Mouse (Mus musculus): ENCODE measurements around the gene Sash3. TPM values are rescaled to one million over a fixed set of nuclear protein-coding genes. Genes with fewer than 3 reads are reported as not detected.

Gene Sash3
- polyA plus RNA-seq, 2 experiments, result 3.8 to 6.9 TPM

DNA sequence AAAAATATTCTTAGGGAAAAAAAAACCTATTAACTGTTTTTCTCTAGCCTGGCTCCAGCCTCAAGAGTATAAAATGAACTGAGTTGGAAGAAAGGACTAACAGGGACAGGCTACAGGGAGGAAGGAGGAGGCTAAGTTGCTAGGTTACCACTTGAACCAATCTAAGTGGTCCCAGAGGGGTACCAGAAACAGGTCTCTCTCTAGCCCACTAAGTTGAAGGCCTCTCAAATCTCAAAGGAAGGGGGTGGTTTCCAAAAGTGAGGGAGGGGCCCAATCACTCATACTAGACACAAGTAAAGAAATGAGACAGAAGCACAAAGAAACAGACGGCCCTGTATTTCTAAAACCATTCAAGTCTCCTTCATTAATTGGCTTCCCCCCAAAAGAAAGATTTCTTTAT is 23.7 kb downstream of the Sash3 start:
- H3K27me3 ChIP-seq (ENCODE audit: control insufficient read depth, insufficient read depth, low read length), result no peaks in the 10 kb centered on the region
- H3K4me2 ChIP-seq (ENCODE audit: low read depth), result no peak overlapping the region
- no peak overlapping the region for H3K27ac ChIP-seq
- no peak overlapping the region for H3K9ac ChIP-seq (replicated peaks)
- no peaks in the 10 kb centered on the region for H3K9me3 ChIP-seq (ENCODE audit: control insufficient read depth, low read length)
- no peaks in the 10 kb centered on the region for H3K4me1 ChIP-seq (replicated peaks; ENCODE audit: control insufficient read depth in 2 of 2, insufficient read depth in 2 of 2, low read length in 1 of 2)
- no peaks in the 10 kb centered on the region for H3K36me3 ChIP-seq (replicated peaks; ENCODE audit: control insufficient read depth, insufficient read depth, low read depth)
- no peak for TF ChIP-seq CTCF (IDR thresholded peaks at IDR 0.05; ENCODE audit: low read depth)
- TF ChIP-seq EP300 (IDR thresholded peaks at IDR 0.05; ENCODE audit: low read depth), result no peak
- DNase-seq (ENCODE audit: low read depth in 3 of 3, low spot score in 3 of 3) (no peak), ATAC-seq (ENCODE audit: insufficient read depth) (no peak)
- H3K4me3 ChIP-seq (ENCODE audit: insufficient read depth in 1 of 2, low read depth in 2 of 2, low read length in 2 of 2), result no peak overlapping the region
- WGBS (ENCODE audit: insufficient replicate concordance), result 70% methylated on average over 1 of the region's 1 CpGs

DNA sequence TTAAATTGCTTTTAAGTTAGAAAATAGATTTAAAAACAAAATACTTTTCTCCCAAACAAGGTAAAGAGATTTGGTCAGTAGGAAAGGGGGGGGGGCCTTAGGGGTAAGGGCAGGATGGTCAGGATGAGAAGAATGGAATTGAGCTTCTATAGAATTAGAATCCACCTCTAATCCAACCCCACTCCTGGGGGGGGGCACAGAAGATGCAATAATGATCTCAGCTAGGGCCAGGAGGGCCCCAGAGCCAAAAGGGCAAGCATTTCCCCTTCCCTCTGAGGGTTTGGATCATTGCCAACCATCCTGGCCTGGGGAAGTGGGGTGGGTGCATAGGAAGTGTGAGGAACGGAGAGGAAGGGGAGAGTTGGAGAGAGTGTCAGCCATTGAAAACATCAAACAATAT is 24.1 kb downstream of the Sash3 start:
- Histone ChIP-seq H3K9me3 (ENCODE audit: control insufficient read depth, low read length) (no peaks in the 10 kb centered on the region), H3K27me3 (ENCODE audit: control insufficient read depth, insufficient read depth, low read length) (no peaks in the 10 kb centered on the region), H3K9ac (replicated peaks) (no peak overlapping the region), H3K4me3 (ENCODE audit: insufficient read depth in 1 of 2, low read depth in 2 of 2, low read length in 2 of 2) (no peak overlapping the region), H3K4me1 (replicated peaks; ENCODE audit: control insufficient read depth in 2 of 2, insufficient read depth in 2 of 2, low read length in 1 of 2) (no peaks in the 10 kb centered on the region), H3K27ac (no peak overlapping the region), H3K36me3 (replicated peaks; ENCODE audit: control insufficient read depth, insufficient read depth, low read depth) (no peaks in the 10 kb centered on the region), H3K4me2 (ENCODE audit: low read depth) (no peak overlapping the region)
- DNase-seq (ENCODE audit: low read depth in 3 of 3, low spot score in 3 of 3), result no peak
- no peak for TF ChIP-seq EP300 (IDR thresholded peaks at IDR 0.05; ENCODE audit: low read depth)
- ATAC-seq (ENCODE audit: insufficient read depth), result no peak
- 50% methylated on average over 1 of the region's 1 CpGs for WGBS (ENCODE audit: insufficient replicate concordance)

DNA sequence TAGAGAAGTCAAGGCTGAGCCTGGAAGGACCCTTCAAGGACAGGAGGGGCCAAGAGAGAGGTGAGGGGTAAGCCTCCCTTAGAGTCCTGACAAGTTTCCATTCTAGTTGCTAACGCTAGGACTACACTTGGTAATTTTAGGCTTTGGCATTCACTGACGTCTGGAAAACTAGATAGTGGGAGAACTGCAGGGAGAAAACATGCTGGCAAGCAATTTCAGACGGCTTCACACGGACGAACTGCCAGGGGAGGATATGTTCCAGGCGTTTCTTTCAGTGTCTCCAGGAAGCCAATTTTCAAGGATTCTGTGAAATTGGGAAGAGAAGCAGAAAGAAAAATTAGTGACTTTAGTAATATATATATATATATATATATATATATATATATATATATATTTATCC is 35.6 kb downstream of the Sash3 start:
- ATAC-seq (ENCODE audit: insufficient read depth) (no peak), DNase-seq (ENCODE audit: low read depth in 3 of 3, low spot score in 3 of 3) (no peak)
- 64% methylated on average over 6 of the region's 6 CpGs for WGBS (ENCODE audit: insufficient replicate concordance)
- no peak overlapping the region for H3K27ac ChIP-seq
- H3K4me3 ChIP-seq (ENCODE audit: insufficient read depth in 1 of 2, low read depth in 2 of 2, low read length in 2 of 2), result no peak overlapping the region
- H3K9ac ChIP-seq (replicated peaks), result no peak overlapping the region
- TF ChIP-seq EP300 (IDR thresholded peaks at IDR 0.05; ENCODE audit: low read depth) (no peak), CTCF (IDR thresholded peaks at IDR 0.05; ENCODE audit: low read depth) (no peak)
- no peak overlapping the region for H3K4me2 ChIP-seq (ENCODE audit: low read depth)
- no peaks in the 10 kb centered on the region for H3K27me3 ChIP-seq (ENCODE audit: control insufficient read depth, insufficient read depth, low read length)
- H3K4me1 ChIP-seq (replicated peaks; ENCODE audit: control insufficient read depth in 2 of 2, insufficient read depth in 2 of 2, low read length in 1 of 2), result no peaks in the 10 kb centered on the region
- H3K9me3 ChIP-seq (ENCODE audit: control insufficient read depth, low read length), result no peaks in the 10 kb centered on the region
- H3K36me3 ChIP-seq (replicated peaks; ENCODE audit: control insufficient read depth, insufficient read depth, low read depth), result no peaks in the 10 kb centered on the region

DNA sequence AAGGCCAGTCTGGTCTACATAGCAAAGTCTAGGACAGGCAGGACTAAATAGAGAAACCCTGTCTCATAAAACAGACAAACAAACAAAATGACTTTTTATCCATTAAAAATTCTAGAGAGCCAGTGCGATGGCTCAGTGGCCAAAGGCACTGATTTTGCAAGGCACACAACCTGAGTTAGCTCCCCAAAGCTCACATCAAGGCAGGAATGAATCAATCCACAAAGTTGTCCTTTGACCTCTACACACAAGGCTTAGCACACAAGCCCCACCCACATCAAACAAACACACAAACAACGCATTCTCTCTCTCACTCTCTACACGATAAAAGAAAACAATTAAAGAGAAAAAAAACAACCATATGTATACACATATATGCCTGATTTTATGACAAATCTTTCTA is 38.5 kb downstream of the Sash3 start:
- H3K9ac ChIP-seq (replicated peaks), result no peak overlapping the region
- no peaks in the 10 kb centered on the region for H3K36me3 ChIP-seq (replicated peaks; ENCODE audit: control insufficient read depth, insufficient read depth, low read depth)
- H3K27ac ChIP-seq, result no peak overlapping the region
- H3K9me3 ChIP-seq (ENCODE audit: control insufficient read depth, low read length), result no peaks in the 10 kb centered on the region
- 65% methylated on average over 3 of the region's 3 CpGs for WGBS (ENCODE audit: insufficient replicate concordance)
- no peaks in the 10 kb centered on the region for H3K4me1 ChIP-seq (replicated peaks; ENCODE audit: control insufficient read depth in 2 of 2, insufficient read depth in 2 of 2, low read length in 1 of 2)
- H3K4me3 ChIP-seq (ENCODE audit: insufficient read depth in 1 of 2, low read depth in 2 of 2, low read length in 2 of 2), result no peak overlapping the region
- H3K27me3 ChIP-seq (ENCODE audit: control insufficient read depth, insufficient read depth, low read length), result no peaks in the 10 kb centered on the region
- DNase-seq (ENCODE audit: low read depth in 3 of 3, low spot score in 3 of 3) (no peak), ATAC-seq (ENCODE audit: insufficient read depth) (no peak)
- no peak overlapping the region for H3K4me2 ChIP-seq (ENCODE audit: low read depth)
- TF ChIP-seq CTCF (IDR thresholded peaks at IDR 0.05; ENCODE audit: low read depth) (no peak), EP300 (IDR thresholded peaks at IDR 0.05; ENCODE audit: low read depth) (no peak)

DNA sequence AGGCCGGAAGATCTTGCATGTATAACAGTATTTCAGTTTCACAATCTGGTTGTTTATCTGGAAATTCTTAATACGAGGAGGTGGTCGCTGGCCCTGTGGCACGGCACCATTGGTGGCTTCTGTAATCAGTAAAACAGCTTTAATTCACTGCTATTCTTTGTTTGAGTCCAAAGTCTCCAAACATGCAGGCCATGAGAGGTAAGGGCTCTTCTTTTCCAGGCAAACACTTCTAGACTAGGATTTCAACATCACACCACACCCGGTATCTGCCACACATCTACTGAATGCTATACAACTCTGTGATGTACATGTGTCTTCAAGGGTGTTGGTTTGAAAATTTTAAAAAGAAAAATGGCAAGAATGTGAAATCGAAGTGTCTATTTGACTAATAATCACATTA is 45.0 kb downstream of the Sash3 start:
- H3K4me3 ChIP-seq (ENCODE audit: insufficient read depth in 1 of 2, low read depth in 2 of 2, low read length in 2 of 2), result no peak overlapping the region
- no peak overlapping the region for H3K4me2 ChIP-seq (ENCODE audit: low read depth)
- DNase-seq (ENCODE audit: low read depth in 3 of 3, low spot score in 3 of 3) (no peak), ATAC-seq (ENCODE audit: insufficient read depth) (no peak)
- WGBS (ENCODE audit: insufficient replicate concordance), result 70% methylated on average over 6 of the region's 6 CpGs
- H3K36me3 ChIP-seq (replicated peaks; ENCODE audit: control insufficient read depth, insufficient read depth, low read depth), result no peaks in the 10 kb centered on the region
- no peaks in the 10 kb centered on the region for H3K4me1 ChIP-seq (replicated peaks; ENCODE audit: control insufficient read depth in 2 of 2, insufficient read depth in 2 of 2, low read length in 1 of 2)
- no peak overlapping the region for H3K27ac ChIP-seq
- no peak for TF ChIP-seq CTCF (IDR thresholded peaks at IDR 0.05; ENCODE audit: low read depth)
- TF ChIP-seq EP300 (IDR thresholded peaks at IDR 0.05; ENCODE audit: low read depth), result no peak
- no peaks in the 10 kb centered on the region for H3K27me3 ChIP-seq (ENCODE audit: control insufficient read depth, insufficient read depth, low read length)
- no peak overlapping the region for H3K9ac ChIP-seq (replicated peaks)
- no peaks in the 10 kb centered on the region for H3K9me3 ChIP-seq (ENCODE audit: control insufficient read depth, low read length)

All from liver, embryonic 14.5 days (tissue).